Mouse (Mus musculus) hindbrain, embryonic 15.5 days (tissue): ENCODE measurements at regions not wholly inside any gene's neighbourhood (a gene's known extent, or its start where the extent isn't known, plus 50 kb on each side); places are given as distances from the start of the nearest gene placed in this dataset.
"Not testable (repeated sequence)": the region's sequence is repeated elsewhere in the genome, so short reads cannot be mapped to it uniquely, and the experiment has no call there.

Experiments used
- ATAC-seq: fragments of 200-750 bp; cut with Nextera tagmentation; 2 replicates; pipeline ENCODE4 v1.8.0; 2017; ENCODE audit warnings: low read depth, moderate number of reproducible peaks, moderate TSS enrichment; ENCODE audit not compliant: low FRiP score
- H3K27ac ChIP-seq: fragments of 300-500 bp; sonication (generic); replicated peaks from 2 replicates; pipeline ENCODE4 v1.5.1; 2015; ENCODE audit warnings: mild to moderate bottlenecking, inconsistent platforms
- H3K27me3 ChIP-seq: fragments of 300-500 bp; sonication (generic); 2 replicates; pipeline ENCODE4 v1.6.1; 2015; ENCODE audit warnings: control low read depth, inconsistent platforms
- H3K36me3 ChIP-seq: fragments of 300-500 bp; sonication (generic); 2 replicates; pipeline ENCODE4 v1.6.1; 2015; ENCODE audit warnings: control low read depth, inconsistent platforms
- H3K4me1 ChIP-seq: fragments of 300-500 bp; sonication (generic); replicated peaks from 2 replicates; pipeline ENCODE4 v1.6.1; 2015; ENCODE audit warnings: control low read depth, inconsistent platforms
- H3K4me2 ChIP-seq: fragments of 300-500 bp; sonication (generic); 2 replicates; pipeline ENCODE4 v1.6.1; 2015; ENCODE audit warnings: moderate library complexity, mild to moderate bottlenecking, inconsistent platforms
- H3K4me3 ChIP-seq: fragments of 300-500 bp; sonication (generic); 2 replicates; pipeline ENCODE4 v1.5.1; 2015; ENCODE audit warnings: mild to moderate bottlenecking, inconsistent platforms
- H3K9ac ChIP-seq: fragments of 300-500 bp; sonication (generic); 2 replicates; pipeline ENCODE4 v1.6.1; 2015; ENCODE audit warnings: inconsistent platforms
- H3K9me3 ChIP-seq: fragments of 300-500 bp; sonication (generic); 2 replicates; pipeline ENCODE4 v1.6.1; 2016; ENCODE audit warnings: control low read depth, inconsistent platforms
- WGBS: fragments of 180-500 bp; shearing (Covaris S2); methylation state at CpG from one replicate; pipeline ENCODE4 v1.1.7; 2015; 5-methylcytosine and 5-hydroxymethylcytosine counted together

GRCm38 (mm10) chr6:16365450-16365849 lies 532.8 kb downstream of the Tfec start:
- H3K4me2 ChIP-seq, result no peak overlapping the region
- ATAC-seq, result no peak
- no peaks in the 10 kb centered on the region for H3K36me3 ChIP-seq
- no peak overlapping the region for H3K9ac ChIP-seq
- no peak overlapping the region for H3K4me3 ChIP-seq
- no peaks in the 10 kb centered on the region for H3K4me1 ChIP-seq
- no peak overlapping the region for H3K27ac ChIP-seq
- no peaks in the 10 kb centered on the region for H3K9me3 ChIP-seq
- WGBS, result 83% methylated on average over 1 of the region's 1 CpGs
- no peaks in the 10 kb centered on the region for H3K27me3 ChIP-seq

- 45% methylated on average over 4 of the region's 4 CpGs for WGBS
- H3K4me3 ChIP-seq, result no peak overlapping the region
- no peak overlapping the region for H3K4me2 ChIP-seq
- no peak overlapping the region for H3K27ac ChIP-seq
- no peak for ATAC-seq
- H3K9ac ChIP-seq, result no peak overlapping the region
- H3K9me3 ChIP-seq, result no peaks in the 10 kb centered on the region
- H3K27me3 ChIP-seq, result no peaks in the 10 kb centered on the region
- 0 out of 2 replicates have a peak, but pooled peaks cover 4% of the 10 kb centered on the region for H3K4me1 ChIP-seq
- no peaks in the 10 kb centered on the region for H3K36me3 ChIP-seq
These were observed 536.2 kb downstream of the Tfec start for GRCm38 (mm10) chr6:16362057-16362456.

- not testable (repeated sequence) for H3K9me3 ChIP-seq, H3K36me3 ChIP-seq, H3K4me1 ChIP-seq, H3K27me3 ChIP-seq, H3K27ac ChIP-seq, H3K4me2 ChIP-seq, H3K9ac ChIP-seq
- peak overlapping the region; percentile 28 for H3K4me3 ChIP-seq
- 36% methylated on average over 24 of the region's 25 CpGs for WGBS
- peak; percentile 86 for ATAC-seq
These were observed 538.1 kb downstream of the Tfec start for GRCm38 (mm10) chr6:16359881-16360711.

GRCm38 (mm10) chr6:16359464-16359863 lies 538.8 kb downstream of the Tfec start:
- H3K4me1 ChIP-seq, result 0 out of 2 replicates have a peak, but pooled peaks cover 4% of the 10 kb centered on the region
- no peak overlapping the region for H3K27ac ChIP-seq
- no peaks in the 10 kb centered on the region for H3K36me3 ChIP-seq
- H3K9ac ChIP-seq, result no peak overlapping the region
- peak overlapping the region; percentile 28 for H3K4me3 ChIP-seq
- WGBS, result 64% methylated on average over 7 of the region's 7 CpGs
- no peaks in the 10 kb centered on the region for H3K27me3 ChIP-seq
- no peak; the same call in 1 of the 2 replicates for ATAC-seq
- no peaks in the 10 kb centered on the region for H3K9me3 ChIP-seq
- H3K4me2 ChIP-seq, result peak overlapping the region; percentile 50

GRCm38 (mm10) chr6:16333638-16334037 lies 564.6 kb downstream of the Tfec start:
- 41% methylated on average over 8 of the region's 8 CpGs for WGBS
- no peak overlapping the region for H3K27ac ChIP-seq
- H3K27me3 ChIP-seq, result no peaks in the 10 kb centered on the region
- no peak overlapping the region for H3K9ac ChIP-seq
- H3K4me1 ChIP-seq, result no peaks in the 10 kb centered on the region; the same call in 1 of the 2 replicates
- no peaks in the 10 kb centered on the region for H3K9me3 ChIP-seq
- no peaks in the 10 kb centered on the region for H3K36me3 ChIP-seq
- H3K4me2 ChIP-seq, result no peak overlapping the region; the same call in 1 of the 2 replicates
- ATAC-seq, result no peak
- H3K4me3 ChIP-seq, result no peak overlapping the region

- H3K4me1 ChIP-seq, result peaks cover 25% of the 10 kb centered on the region
- H3K9me3 ChIP-seq, result no peaks in the 10 kb centered on the region
- H3K4me3 ChIP-seq, result no peak overlapping the region
- no peak overlapping the region for H3K27ac ChIP-seq
- H3K27me3 ChIP-seq, result no peaks in the 10 kb centered on the region
- no peak overlapping the region for H3K4me2 ChIP-seq
- no peak for ATAC-seq
- no peaks in the 10 kb centered on the region for H3K36me3 ChIP-seq
- 82% methylated on average over 15 of the region's 15 CpGs for WGBS
- no peak overlapping the region for H3K9ac ChIP-seq
These were observed 583.8 kb downstream of the Tfec start for GRCm38 (mm10) chr6:16314305-16315010.

GRCm38 (mm10) chr6:16312915-16313314 lies 585.3 kb downstream of the Tfec start:
- Histone ChIP-seq H3K27ac (no peak overlapping the region), H3K4me2 (no peak overlapping the region), H3K36me3 (no peaks in the 10 kb centered on the region), H3K4me3 (no peak overlapping the region), H3K27me3 (no peaks in the 10 kb centered on the region), H3K4me1 (peaks cover 21% of the 10 kb centered on the region), H3K9ac (no peak overlapping the region), H3K9me3 (no peaks in the 10 kb centered on the region)
- ATAC-seq, result no peak
- WGBS, result 20% methylated on average over 1 of the region's 1 CpGs

- Histone ChIP-seq H3K9me3 (no peaks in the 10 kb centered on the region), H3K9ac (no peak overlapping the region), H3K27me3 (no peaks in the 10 kb centered on the region), H3K27ac (no peak overlapping the region), H3K4me3 (no peak overlapping the region), H3K36me3 (no peaks in the 10 kb centered on the region), H3K4me2 (no peak overlapping the region), H3K4me1 (no peaks in the 10 kb centered on the region)
- ATAC-seq, result no peak
- WGBS, result 44% methylated on average over 8 of the region's 8 CpGs
These were observed 563.0 kb downstream of the Mdfic start for GRCm38 (mm10) chr6:16283328-16284072.

- H3K4me3 ChIP-seq, result no peak overlapping the region
- no peaks in the 10 kb centered on the region for H3K4me1 ChIP-seq
- no peak overlapping the region for H3K27ac ChIP-seq
- no peak for ATAC-seq
- H3K4me2 ChIP-seq, result no peak overlapping the region
- no peaks in the 10 kb centered on the region for H3K9me3 ChIP-seq
- WGBS, result 94% methylated on average over 6 of the region's 6 CpGs
- no peak overlapping the region for H3K9ac ChIP-seq
- no peaks in the 10 kb centered on the region for H3K36me3 ChIP-seq
- no peaks in the 10 kb centered on the region for H3K27me3 ChIP-seq
These were observed 561.5 kb downstream of the Mdfic start for GRCm38 (mm10) chr6:16281938-16282337.
